Mouse (Mus musculus) neural tube, embryonic 12.5 days (tissue): ENCODE measurements around the gene Rab33a. TPM values are rescaled to one million over a fixed set of nuclear protein-coding genes. Genes with fewer than 3 reads are reported as not detected.

Experiments
- ATAC-seq: fragments of 200-750 bp; cut with Nextera tagmentation; 2 replicates; pipeline ENCODE4 v1.8.0; 2017; ENCODE audit warnings: low read depth, mild to moderate bottlenecking, moderate TSS enrichment, moderate library complexity; ENCODE audit not compliant: low FRiP score
- H3K27ac ChIP-seq: fragments of 300-500 bp; sonication (generic); 2 replicates; pipeline ENCODE4 v1.5.1; 2016
- H3K27me3 ChIP-seq: fragments of 300-500 bp; sonication (generic); replicated peaks from 2 replicates; pipeline ENCODE4 v1.6.1; 2016; ENCODE audit warnings: mild to moderate bottlenecking
- H3K36me3 ChIP-seq: fragments of 300-500 bp; sonication (generic); 2 replicates; pipeline ENCODE4 v1.6.1; 2016; ENCODE audit warnings: mild to moderate bottlenecking
- H3K4me1 ChIP-seq: fragments of 300-500 bp; sonication (generic); 2 replicates; pipeline ENCODE4 v1.6.1; 2016
- H3K4me2 ChIP-seq: fragments of 300-500 bp; sonication (generic); replicated peaks from 2 replicates; pipeline ENCODE4 v1.6.1; 2016; ENCODE audit warnings: mild to moderate bottlenecking
- H3K4me3 ChIP-seq: fragments of 300-500 bp; sonication (generic); 2 replicates; pipeline ENCODE4 v1.5.1; 2016
- H3K9ac ChIP-seq: fragments of 300-500 bp; sonication (generic); 2 replicates; pipeline ENCODE4 v1.6.1; 2016; ENCODE audit warnings: mild to moderate bottlenecking
- H3K9me3 ChIP-seq: fragments of 300-500 bp; sonication (generic); 2 replicates; pipeline ENCODE4 v1.6.1; 2016; ENCODE audit warnings: mild to moderate bottlenecking
- WGBS: fragments of 180-500 bp; shearing (Covaris S2); methylation state at CpG from one replicate; pipeline ENCODE4 v1.1.7; 2016; 5-methylcytosine and 5-hydroxymethylcytosine counted together
- polyA plus RNA-seq: library from polyadenylated mRNA; unstranded; fragments of >200 nt; fragmentation: Nextera tagmentation; extraction: Ambion mirVana; gene quantifications from 2 replicates; pipeline ENCODE4 v1.2.1, GENCODE M21; 2016

Gene Rab33a
- polyA plus RNA-seq, 1 experiment from 2014 or later, result 48.7 TPM

GRCm38 (mm10) chrX:48526435-48526834 lies 7.3 kb downstream of the Rab33a start:
- Histone ChIP-seq H3K9me3 (no peaks in the 10 kb centered on the region), H3K4me3 (no peak overlapping the region), H3K27ac (no peak overlapping the region), H3K4me1 (no peaks in the 10 kb centered on the region), H3K27me3 (no peaks in the 10 kb centered on the region), H3K9ac (no peak overlapping the region), H3K36me3 (no peaks in the 10 kb centered on the region), H3K4me2 (no peak overlapping the region)
- 68% methylated on average over 3 of the region's 3 CpGs for WGBS
- no peak for ATAC-seq

GRCm38 (mm10) chrX:48532175-48532574 lies 13.1 kb downstream of the Rab33a start:
- no peak overlapping the region for H3K27ac ChIP-seq
- no peak overlapping the region for H3K9ac ChIP-seq
- no peak overlapping the region for H3K4me3 ChIP-seq
- H3K4me2 ChIP-seq, result no peak overlapping the region
- WGBS, result 46% methylated on average over 3 of the region's 3 CpGs
- ATAC-seq, result no peak
- H3K27me3 ChIP-seq, result no peaks in the 10 kb centered on the region
- no peaks in the 10 kb centered on the region for H3K4me1 ChIP-seq
- H3K9me3 ChIP-seq, result no peaks in the 10 kb centered on the region
- no peaks in the 10 kb centered on the region for H3K36me3 ChIP-seq

Other genes with a start within 250 kb of the Rab33a start
- gene Bcorl1, start 177.9 kb upstream of the Rab33a start, polyA plus RNA-seq, result 5.4 and 5.9 TPM in 2 replicates
- gene Elf4, start 56.2 kb upstream of the Rab33a start, polyA plus RNA-seq, result 1.3 TPM in 2 replicates
- 56.0 and 58.8 TPM in 2 replicates for gene Aifm1, start 5.7 kb upstream of the Rab33a start, polyA plus RNA-seq
- 14.2 and 16.4 TPM in 2 replicates for gene Zfp280c, start 75.2 kb downstream of the Rab33a start, polyA plus RNA-seq
- gene Slc25a14, start 104.1 kb downstream of the Rab33a start, polyA plus RNA-seq, result 29.4 and 32.6 TPM in 2 replicates
- gene Gpr119, start 155.2 kb downstream of the Rab33a start, polyA plus RNA-seq, result 0.11 and 0.19 TPM in 2 replicates
- gene Rbmx2, start 175.7 kb downstream of the Rab33a start, polyA plus RNA-seq, result 17.3 and 23.8 TPM in 2 replicates